Mouse (Mus musculus): ENCODE results near the gene Hddc2. TPM values are rescaled to one million over a fixed set of nuclear protein-coding genes. Genes with fewer than 3 reads are reported as not detected.

The Hddc2 gene
- total RNA-seq (2021): 10 to 100 TPM; 26.1 to 29.0 TPM
- long read RNA-seq, experiment 1, transcript Hddc2-201 (6 exons, 858 nt): major isoform, 15 of 17 reads
- long read RNA-seq, experiment 1, partial matches to known transcripts: 2 of 17 reads
- long read RNA-seq, experiment 1, other reads (novel, unspliced or antisense): 0 of 17 reads
- long read RNA-seq, experiment 2, transcript Hddc2-201 (6 exons, 858 nt): major isoform, 13 of 16 reads
- long read RNA-seq, experiment 2, partial matches to known transcripts: 0 of 16 reads
- long read RNA-seq, experiment 2, other reads (novel, unspliced or antisense): 2 of 16 reads

- intact Hi-C loops (cut with DNase I): loop anchor here (5.0 kb wide), 1 partner anchor 134 kb away; the partner anchor contains the start of gene Tpd52l1
- DNase-seq (ENCODE audit: low spot score in 2 of 2): peak; percentile 66 to 67
Observed at GRCm38 (mm10) chr10:31312865-31313848, at the start of gene Hddc2. Hddc2 (plus strand) TSS chr10:31313383.

DNA sequence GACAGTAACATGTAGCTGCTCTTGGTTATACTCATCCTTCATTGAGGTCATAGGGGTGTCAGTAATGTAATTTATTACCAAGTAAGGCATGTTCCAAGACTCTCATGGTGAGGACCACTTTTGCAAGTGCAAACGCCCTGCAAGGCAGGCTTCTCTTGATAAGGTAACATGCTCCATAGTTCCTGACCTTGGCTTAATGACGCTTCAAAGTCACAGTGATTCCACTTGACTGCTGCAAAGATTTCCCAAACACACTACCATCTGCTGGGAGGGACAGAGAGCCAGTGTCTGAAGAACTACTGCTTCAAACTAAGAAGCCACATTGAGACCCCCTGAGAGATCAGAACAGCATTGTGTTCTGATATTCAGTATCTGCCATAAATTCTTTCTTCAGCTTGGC, 40.4 kb upstream of the Hddc2 start:
- intact Hi-C loops (cut with DNase I): no loop called here
- no peak for DNase-seq (ENCODE audit: low spot score in 2 of 2)

GRCm38 (mm10) chr10:31273171-31273570, 40.0 kb upstream of the Hddc2 start:
- intact Hi-C loops (cut with DNase I): no loop called here
- no peak for DNase-seq (ENCODE audit: low spot score in 2 of 2)

DNA sequence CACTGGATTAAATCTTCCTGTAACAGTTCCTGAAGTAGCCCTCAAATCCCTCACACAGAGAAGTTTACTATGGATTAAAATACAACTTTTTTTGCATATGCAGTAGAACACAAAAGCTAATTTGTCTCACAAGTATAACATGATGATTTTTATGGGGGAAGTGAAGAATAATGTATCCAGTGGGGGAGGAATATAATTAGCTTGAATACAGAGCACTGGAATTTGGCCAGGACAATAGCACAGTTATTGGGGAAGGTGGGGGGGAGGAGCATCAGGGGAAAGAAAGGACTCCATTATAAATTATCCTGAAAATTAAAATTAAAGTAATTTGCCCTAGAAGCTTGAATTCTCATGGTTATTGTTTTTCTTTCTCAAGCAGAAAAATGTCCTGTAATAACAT, 25.4 kb upstream of the Hddc2 start:
- no peak for DNase-seq (ENCODE audit: low spot score in 2 of 2)
- intact Hi-C loops (cut with DNase I): no loop called here

GRCm38 (mm10) chr10:31288697-31289390, 24.3 kb upstream of the Hddc2 start:
- intact Hi-C loops (cut with DNase I): no loop called here
- DNase-seq (ENCODE audit: low spot score in 2 of 2): no peak

GRCm38 (mm10) chr10:31295705-31296104, 17.5 kb upstream of the Hddc2 start:
- DNase-seq (ENCODE audit: low spot score in 2 of 2): peak; percentile 10 to 38

GRCm38 (mm10) chr10:31296458-31296857, 16.7 kb upstream of the Hddc2 start:
- intact Hi-C loops (cut with DNase I): loop anchor here (5.0 kb wide), 1 partner anchor 454 kb away; the partner anchor contains the start of gene Hey2
- DNase-seq (ENCODE audit: low spot score in 2 of 2): no peak

More at GRCm38 (mm10) chr10:31295705-31296104, 17.5 kb upstream of the Hddc2 start:
- intact Hi-C loops (cut with DNase I): loop anchor here (5.0 kb wide), 1 partner anchor 453 kb away; the partner anchor contains the start of gene Hey2

GRCm38 (mm10) chr10:31297106-31297505, 16.1 kb upstream of the Hddc2 start:
- intact Hi-C loops (cut with DNase I): loop anchor here (5.0 kb wide), 1 partner anchor 455 kb away; the partner anchor contains the start of gene Hey2
- no peak for DNase-seq (ENCODE audit: low spot score in 2 of 2)

DNA sequence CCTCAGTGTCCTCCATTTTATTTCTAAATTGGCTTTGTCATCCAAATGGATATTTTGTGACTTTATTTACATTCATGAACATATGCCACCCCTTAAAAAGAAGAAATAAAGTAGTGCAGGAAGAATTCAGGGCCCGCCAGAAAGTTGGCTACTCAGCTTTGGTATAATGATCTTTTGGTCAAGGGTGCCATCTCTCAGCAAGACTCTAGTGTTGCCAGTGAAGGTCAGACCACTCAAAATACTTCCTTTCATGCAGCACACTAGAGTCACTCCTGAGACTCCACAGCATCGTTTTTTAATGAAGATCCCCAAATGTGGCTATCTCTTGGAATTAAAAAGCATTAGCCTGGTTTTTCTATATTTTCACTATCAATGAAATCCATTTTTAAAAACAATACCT, 14.9 kb upstream of the Hddc2 start:
- DNase-seq (ENCODE audit: low spot score in 2 of 2): no peak
- intact Hi-C loops (cut with DNase I): loop anchor here (5.0 kb wide), 1 partner anchor 456 kb away; the partner anchor contains the start of gene Hey2

- intact Hi-C loops (cut with DNase I): loop anchor here (1.0 to 5.0 kb wide), 2 partner anchors 457 to 474 kb away; partner anchors contain the start of gene Hey2
- peak; percentile 75 to 79 for DNase-seq (ENCODE audit: low spot score in 2 of 2)
Observed at GRCm38 (mm10) chr10:31298921-31299574, 14.1 kb upstream of the Hddc2 start.

GRCm38 (mm10) chr10:31300292-31300691, 12.9 kb upstream of the Hddc2 start:
- no peak for DNase-seq (ENCODE audit: low spot score in 2 of 2)
- intact Hi-C loops (cut with DNase I): loop anchor here (10.0 kb wide), 1 partner anchor 675 kb away; the partner anchor contains the start of gene Hint3

GRCm38 (mm10) chr10:31303446-31303845, 9.7 kb upstream of the Hddc2 start:
- intact Hi-C loops (cut with DNase I): loop anchor here (10.0 kb wide), 1 partner anchor 679 kb away; the partner anchor contains the start of gene Hint3
- no peak for DNase-seq (ENCODE audit: low spot score in 2 of 2)

- DNase-seq (ENCODE audit: low spot score in 2 of 2): no peak
- intact Hi-C loops (cut with DNase I): loop anchor here (10.0 kb wide), 1 partner anchor 682 kb away; the partner anchor contains the start of gene Hint3
Observed at GRCm38 (mm10) chr10:31307024-31307598, 6.1 kb upstream of the Hddc2 start.

DNA sequence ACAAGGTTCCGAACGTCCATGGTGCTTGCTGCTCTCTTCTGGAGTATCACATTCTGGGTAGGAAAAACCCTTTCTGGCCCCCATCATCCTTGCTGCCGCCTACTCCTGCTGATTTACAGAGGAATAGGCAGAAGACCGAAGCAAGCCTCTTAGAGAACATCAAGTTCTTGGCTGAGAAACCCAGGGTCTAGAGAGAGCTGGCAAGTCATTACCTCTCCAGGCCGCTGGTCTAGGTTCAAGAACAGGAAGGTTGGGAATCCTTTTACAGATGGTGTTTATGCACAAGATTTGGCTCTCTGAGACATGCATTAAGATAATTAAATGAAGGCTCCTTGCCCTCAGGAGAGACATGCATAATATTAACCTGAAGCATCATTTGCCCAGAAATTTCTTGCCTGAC, 5.3 kb downstream of the Hddc2 start:
- intact Hi-C loops (cut with DNase I): no loop called here
- DNase-seq (ENCODE audit: low spot score in 2 of 2): no peak

DNA sequence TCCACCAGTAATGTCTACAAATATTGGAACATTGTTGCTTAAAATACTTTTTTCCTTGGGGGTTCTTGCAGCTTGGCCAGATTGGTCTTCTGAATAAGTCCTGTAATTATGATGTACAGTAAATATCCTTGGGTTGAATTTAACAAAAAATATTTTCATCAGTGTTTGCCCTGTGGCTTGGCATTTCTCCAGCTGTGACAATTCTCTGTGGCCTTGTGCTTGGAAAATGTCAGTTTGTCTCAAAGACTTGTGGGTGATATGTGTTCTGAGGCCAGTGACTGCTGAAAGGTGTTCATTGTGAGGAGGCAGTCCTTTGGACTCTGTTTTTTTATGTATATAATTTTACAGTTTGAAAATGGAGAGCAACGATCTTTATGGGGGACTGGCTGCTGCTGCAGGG, 16.3 kb downstream of the Hddc2 start:
- intact Hi-C loops (cut with DNase I): no loop called here
- no peak for DNase-seq (ENCODE audit: low spot score in 2 of 2)

- DNase-seq (ENCODE audit: low spot score in 2 of 2): no peak
- intact Hi-C loops (cut with DNase I): no loop called here
Observed at GRCm38 (mm10) chr10:31330286-31330962, 17.2 kb downstream of the Hddc2 start.

GRCm38 (mm10) chr10:31331225-31331775, 18.1 kb downstream of the Hddc2 start:
- peak in 1 of 2 experiments; percentile 21 for DNase-seq (ENCODE audit: low spot score in 2 of 2)
- intact Hi-C loops (cut with DNase I): no loop called here
